Mouse (Mus musculus) hindbrain, embryonic 13.5 days (tissue): ENCODE data around the gene Tmem14a. TPM values are rescaled to one million over a fixed set of nuclear protein-coding genes. Genes with fewer than 3 reads are reported as not detected.
"Not testable (repeated sequence)": the region's sequence is repeated elsewhere in the genome, so short reads cannot be mapped to it uniquely, and the experiment has no call there.

Experiments used
- ATAC-seq: fragments of 200-750 bp; cut with Nextera tagmentation; 2 replicates; pipeline ENCODE4 v1.8.0; 2017; ENCODE audit warnings: moderate TSS enrichment; ENCODE audit not compliant: low FRiP score
- H3K27ac ChIP-seq: fragments of 300-500 bp; sonication (generic); 2 replicates; pipeline ENCODE4 v1.5.1; 2015; ENCODE audit warnings: inconsistent platforms, mild to moderate bottlenecking, moderate library complexity
- H3K27me3 ChIP-seq: fragments of 300-500 bp; sonication (generic); 2 replicates; pipeline ENCODE4 v1.6.1; 2015; ENCODE audit warnings: mild to moderate bottlenecking, inconsistent platforms
- H3K36me3 ChIP-seq: fragments of 300-500 bp; sonication (generic); 2 replicates; pipeline ENCODE4 v1.6.1; 2015; ENCODE audit warnings: mild to moderate bottlenecking, inconsistent platforms
- H3K4me1 ChIP-seq: fragments of 300-500 bp; sonication (generic); replicated peaks from 2 replicates; pipeline ENCODE4 v1.6.1; 2015; ENCODE audit warnings: inconsistent platforms
- H3K4me2 ChIP-seq: fragments of 300-500 bp; sonication (generic); 2 replicates; pipeline ENCODE4 v1.6.1; 2015; ENCODE audit warnings: inconsistent platforms, mild to moderate bottlenecking, moderate library complexity
- H3K4me3 ChIP-seq: fragments of 300-500 bp; sonication (generic); 2 replicates; pipeline ENCODE4 v1.5.1; 2015; ENCODE audit warnings: mild to moderate bottlenecking, inconsistent platforms
- H3K9ac ChIP-seq: fragments of 300-500 bp; sonication (generic); 2 replicates; pipeline ENCODE4 v1.6.1; 2015; ENCODE audit warnings: mild to moderate bottlenecking, inconsistent platforms
- H3K9me3 ChIP-seq: fragments of 300-500 bp; sonication (generic); 2 replicates; pipeline ENCODE4 v1.6.1; 2016; ENCODE audit warnings: inconsistent platforms
- WGBS: fragments of 180-500 bp; shearing (Covaris S2); methylation state at CpG from one replicate; pipeline ENCODE4 v1.1.7; 2015; 5-methylcytosine and 5-hydroxymethylcytosine counted together
- polyA plus RNA-seq: library from polyadenylated mRNA; unstranded; fragments of >200 nt; fragmentation: Nextera tagmentation; extraction: Ambion mirVana; gene quantifications from 2 replicates; pipeline ENCODE4 v1.2.1, GENCODE M21; 2015

The Tmem14a gene
- polyA plus RNA-seq, 1 experiment from 2014 or later = 18.5 TPM

GRCm38 (mm10) chr1:21276158-21276557 is 57.8 kb downstream of the Tmem14a start:
- not testable (repeated sequence) for ATAC-seq, H3K9me3 ChIP-seq, H3K4me1 ChIP-seq, H3K9ac ChIP-seq, H3K4me2 ChIP-seq, H3K27me3 ChIP-seq, H3K36me3 ChIP-seq, H3K27ac ChIP-seq, H3K4me3 ChIP-seq
- WGBS = 46% methylated on average over 2 of the region's 2 CpGs

Other genes starting within 250 kb of the Tmem14a start
- gene Tram2, start 139.3 kb upstream of the Tmem14a start, polyA plus RNA-seq = 2.4 and 3.0 TPM in 2 replicates
- gene Gsta3, start 22.0 kb downstream of the Tmem14a start, polyA plus RNA-seq = 0.57 and 0.82 TPM in 2 replicates
- not detected in 2 replicates for gene Khdc1a, start 131.1 kb downstream of the Tmem14a start, polyA plus RNA-seq
- gene Khdc1c, start 149.8 kb downstream of the Tmem14a start, polyA plus RNA-seq = not detected in 2 replicates
- 0.08 TPM in 1 of 2 replicates, not detected in the other for gene Khdc1b, start 165.0 kb downstream of the Tmem14a start, polyA plus RNA-seq